Mouse (Mus musculus): Measurements from ENCODE around the gene Vmp1. TPM values are rescaled to one million over a fixed set of nuclear protein-coding genes. Genes with fewer than 3 reads are reported as not detected.

The Vmp1 gene
- polyA plus RNA-seq, 1 experiment from 2014 or later = 86.8 TPM

DNA sequence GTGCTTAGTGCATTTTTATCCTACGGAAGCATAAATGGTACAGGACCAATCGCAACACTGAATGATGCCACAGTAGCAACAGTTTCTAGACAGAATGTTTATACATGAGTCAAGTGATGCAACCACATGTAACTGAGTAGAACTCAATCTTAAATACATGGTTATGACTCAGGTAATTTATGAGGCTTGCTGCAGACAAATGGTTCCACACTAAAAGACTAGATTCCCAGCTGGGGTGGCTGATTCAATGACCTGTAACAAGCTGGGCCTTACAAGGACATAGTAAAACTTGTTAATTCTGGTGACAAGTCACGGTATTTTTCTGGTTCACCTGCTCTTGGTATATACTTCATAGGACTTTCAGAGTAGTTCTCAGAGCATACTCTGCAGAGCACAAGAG, 7.8 kb upstream of the Vmp1 start:
- Histone ChIP-seq H3K4me1 (no peaks in the 10 kb centered on the region; the same call in 1 of the 2 replicates), H3K4me2 (no peak overlapping the region), H3K36me3 (replicated peaks) (peaks cover 73% of the 10 kb centered on the region), H3K9ac (no peak overlapping the region), H3K9me3 (no peaks in the 10 kb centered on the region), H3K4me3 (replicated peaks) (no peak overlapping the region), H3K27me3 (no peaks in the 10 kb centered on the region), H3K27ac (no peak overlapping the region)
- 95% methylated on average over 3 of the region's 3 CpGs for WGBS
- ATAC-seq (ENCODE audit: low FRiP score) = no peak

DNA sequence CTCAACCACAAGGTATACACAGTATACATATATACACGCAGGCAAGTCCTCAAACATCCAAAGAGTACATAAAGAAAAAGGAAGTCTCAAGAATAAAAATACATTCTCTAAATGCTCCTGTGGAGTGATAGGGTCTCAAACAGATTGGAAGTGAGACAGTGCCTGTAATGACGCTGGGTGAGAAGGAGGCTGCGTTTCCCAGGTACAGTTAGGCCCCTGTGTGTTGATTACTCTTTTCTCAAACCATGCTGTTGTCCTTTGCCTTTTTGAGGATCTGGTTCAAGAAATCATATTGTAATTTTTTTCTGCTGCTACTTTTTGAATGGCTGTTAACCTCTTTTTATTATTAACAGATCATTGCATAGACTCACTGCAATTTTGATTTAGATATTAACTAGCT, 6.7 kb upstream of the Vmp1 start:
- H3K4me1 ChIP-seq = peaks cover 7% of the 10 kb centered on the region
- H3K9me3 ChIP-seq = no peaks in the 10 kb centered on the region
- peaks cover 68% of the 10 kb centered on the region for H3K36me3 ChIP-seq (replicated peaks)
- no peak overlapping the region for H3K27ac ChIP-seq
- 90% methylated on average over 3 of the region's 3 CpGs for WGBS
- ATAC-seq (ENCODE audit: low FRiP score) = no peak
- no peak overlapping the region for H3K9ac ChIP-seq
- no peak overlapping the region for H3K4me3 ChIP-seq (replicated peaks)
- H3K4me2 ChIP-seq = no peak overlapping the region
- no peaks in the 10 kb centered on the region for H3K27me3 ChIP-seq

- Histone ChIP-seq H3K4me2 (peak overlapping the region; percentile 82), H3K36me3 (replicated peaks) (peaks cover 26% of the 10 kb centered on the region), H3K4me1 (peaks cover 29% of the 10 kb centered on the region), H3K9ac (peak overlapping the region; percentile 90; the same call in 1 of the 2 replicates), H3K9me3 (no peaks in the 10 kb centered on the region), H3K27me3 (no peaks in the 10 kb centered on the region), H3K4me3 (replicated peaks) (peak overlapping the region; percentile 83), H3K27ac (no peak overlapping the region)
- WGBS = 87% methylated on average over 1 of the region's 1 CpGs
- ATAC-seq (ENCODE audit: low FRiP score) = no peak
These were observed 1.7 kb upstream of the Vmp1 start for GRCm38 (mm10) chr11:86685366-86685765.

DNA sequence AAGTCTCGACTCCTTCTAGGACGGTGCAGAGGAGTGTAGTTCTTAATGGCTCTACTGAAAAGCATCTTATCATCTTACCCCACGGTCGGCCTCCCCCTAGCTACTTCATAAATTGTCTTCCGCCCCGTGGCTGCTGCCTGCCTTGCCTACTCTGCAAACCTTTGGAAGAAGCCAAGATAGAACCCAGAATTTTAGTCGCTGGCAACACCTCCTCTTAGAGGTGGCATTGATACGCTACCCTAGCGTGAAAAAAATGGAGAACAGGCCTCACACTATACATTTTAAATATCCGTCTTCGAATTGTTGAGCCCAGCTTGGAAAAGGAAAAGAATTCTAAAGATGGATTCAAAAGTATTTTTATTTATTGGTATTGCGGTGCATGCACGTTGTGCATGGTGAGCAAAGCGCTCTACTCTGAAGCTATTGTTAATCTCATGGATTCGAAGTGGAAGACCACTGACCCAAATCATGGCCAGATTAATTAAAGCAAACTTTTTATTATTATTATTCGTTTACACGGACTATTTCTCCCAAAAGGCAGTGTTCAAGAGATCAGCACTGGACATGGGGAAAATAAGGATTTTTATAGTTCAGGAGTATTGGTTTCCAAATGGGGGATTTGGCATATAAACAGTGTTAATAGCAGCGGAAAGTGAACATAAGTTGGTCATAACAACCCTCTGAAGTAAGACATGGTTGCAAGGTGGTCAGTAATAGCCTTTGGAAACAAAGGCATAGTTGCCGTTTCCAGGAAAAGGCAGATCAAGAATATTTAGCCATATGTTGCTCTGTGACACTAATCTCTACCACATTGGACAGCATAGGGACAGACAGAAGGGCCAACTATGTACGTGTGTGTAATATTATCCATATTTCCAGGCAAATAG, 733 bp upstream of the Vmp1 start:
- H3K36me3 ChIP-seq (replicated peaks) = peaks cover 16% of the 10 kb centered on the region
- H3K9me3 ChIP-seq = no peaks in the 10 kb centered on the region
- peaks cover 29% of the 10 kb centered on the region for H3K4me1 ChIP-seq
- WGBS = 9% methylated on average over 20 of the region's 20 CpGs
- peak overlapping the region; percentile 90 for H3K9ac ChIP-seq
- peak overlapping the region; percentile 82 for H3K4me2 ChIP-seq
- no peak for ATAC-seq (ENCODE audit: low FRiP score)
- no peaks in the 10 kb centered on the region for H3K27me3 ChIP-seq
- peak overlapping the region; percentile 92 for H3K27ac ChIP-seq
- peak overlapping the region; percentile 83 for H3K4me3 ChIP-seq (replicated peaks)

GRCm38 (mm10) chr11:86682861-86683260, 775 bp downstream of the Vmp1 start:
- no peaks in the 10 kb centered on the region for H3K9me3 ChIP-seq
- H3K4me2 ChIP-seq = peak overlapping the region; percentile 82
- H3K27ac ChIP-seq = no peak overlapping the region
- H3K4me3 ChIP-seq (replicated peaks) = peak overlapping the region; percentile 83
- no peak for ATAC-seq (ENCODE audit: low FRiP score)
- H3K4me1 ChIP-seq = peaks cover 29% of the 10 kb centered on the region
- H3K27me3 ChIP-seq = no peaks in the 10 kb centered on the region
- peaks cover 10% of the 10 kb centered on the region for H3K36me3 ChIP-seq (replicated peaks)
- H3K9ac ChIP-seq = peak overlapping the region; percentile 90; the same call in 1 of the 2 replicates
- WGBS = 41% methylated on average over 7 of the region's 7 CpGs

- no peak overlapping the region for H3K4me3 ChIP-seq (replicated peaks)
- no peak for ATAC-seq (ENCODE audit: low FRiP score)
- 89% methylated on average over 3 of the region's 3 CpGs for WGBS
These were observed 2.2 kb downstream of the Vmp1 start for GRCm38 (mm10) chr11:86681423-86681822.

GRCm38 (mm10) chr11:86680729-86681128, 2.9 kb downstream of the Vmp1 start:
- no peak for ATAC-seq (ENCODE audit: low FRiP score)
- Histone ChIP-seq H3K36me3 (replicated peaks) (peaks cover 3% of the 10 kb centered on the region; the same call in 1 of the 2 replicates), H3K4me1 (peaks cover 26% of the 10 kb centered on the region), H3K27me3 (no peaks in the 10 kb centered on the region), H3K9me3 (no peaks in the 10 kb centered on the region), H3K4me2 (no peak overlapping the region), H3K9ac (no peak overlapping the region), H3K4me3 (replicated peaks) (no peak overlapping the region), H3K27ac (no peak overlapping the region)
- 96% methylated on average over 3 of the region's 3 CpGs for WGBS

More at GRCm38 (mm10) chr11:86681423-86681822, 2.2 kb downstream of the Vmp1 start:
- Histone ChIP-seq H3K27ac (no peak overlapping the region), H3K9ac (no peak overlapping the region), H3K9me3 (no peaks in the 10 kb centered on the region), H3K27me3 (no peaks in the 10 kb centered on the region), H3K36me3 (replicated peaks) (peaks cover 3% of the 10 kb centered on the region; the same call in 1 of the 2 replicates), H3K4me1 (peaks cover 29% of the 10 kb centered on the region), H3K4me2 (no peak overlapping the region)

DNA sequence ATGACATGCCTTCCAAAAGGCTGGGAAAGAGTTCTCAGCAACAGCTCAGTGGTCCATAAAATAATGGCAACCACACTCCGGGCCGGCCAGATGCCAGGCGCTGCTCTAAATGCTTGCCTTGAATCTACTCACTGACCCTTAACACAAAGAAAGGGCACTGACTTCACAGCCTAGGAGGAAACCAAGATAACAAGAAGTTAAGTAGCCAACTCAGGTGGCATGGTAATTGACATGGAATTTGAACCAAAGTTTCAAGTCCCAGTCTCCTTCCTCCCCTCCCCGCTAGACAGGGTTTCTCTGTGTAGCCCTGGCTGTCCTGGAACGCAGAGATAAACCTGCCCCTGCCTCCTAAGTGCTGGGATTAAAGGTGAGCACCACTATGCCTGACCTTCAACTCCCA, 4.7 kb downstream of the Vmp1 start:
- H3K27ac ChIP-seq = no peak overlapping the region
- 76% methylated on average over 5 of the region's 5 CpGs for WGBS

GRCm38 (mm10) chr11:86675520-86675919, 8.1 kb downstream of the Vmp1 start:
- no peak overlapping the region for H3K9ac ChIP-seq
- peaks cover 5% of the 10 kb centered on the region; the same call in 1 of the 2 replicates for H3K4me1 ChIP-seq
- no peak overlapping the region for H3K4me3 ChIP-seq (replicated peaks)
- 89% methylated on average over 4 of the region's 4 CpGs for WGBS
- no peak overlapping the region for H3K4me2 ChIP-seq
- 0 out of 2 replicates have a peak, but pooled peaks cover 3% of the 10 kb centered on the region for H3K36me3 ChIP-seq (replicated peaks)
- ATAC-seq (ENCODE audit: low FRiP score) = no peak
- H3K27ac ChIP-seq = no peak overlapping the region
- no peaks in the 10 kb centered on the region for H3K9me3 ChIP-seq
- no peaks in the 10 kb centered on the region for H3K27me3 ChIP-seq

More for the DNA sequence above, 4.7 kb downstream of the Vmp1 start:
- no peak for ATAC-seq (ENCODE audit: low FRiP score)
- peaks cover 11% of the 10 kb centered on the region for H3K4me1 ChIP-seq
- no peak overlapping the region for H3K9ac ChIP-seq
- H3K36me3 ChIP-seq (replicated peaks) = 0 out of 2 replicates have a peak, but pooled peaks cover 3% of the 10 kb centered on the region
- no peaks in the 10 kb centered on the region for H3K9me3 ChIP-seq
- no peak overlapping the region for H3K4me2 ChIP-seq
- no peaks in the 10 kb centered on the region for H3K27me3 ChIP-seq
- no peak overlapping the region for H3K4me3 ChIP-seq (replicated peaks)

- no peaks in the 10 kb centered on the region for H3K27me3 ChIP-seq
- ATAC-seq (ENCODE audit: low FRiP score) = no peak
- H3K9me3 ChIP-seq = no peaks in the 10 kb centered on the region
- peaks cover 5% of the 10 kb centered on the region; the same call in 1 of the 2 replicates for H3K4me1 ChIP-seq
- 0 out of 2 replicates have a peak, but pooled peaks cover 3% of the 10 kb centered on the region for H3K36me3 ChIP-seq (replicated peaks)
- no peak overlapping the region for H3K27ac ChIP-seq
- H3K9ac ChIP-seq = no peak overlapping the region
- H3K4me2 ChIP-seq = no peak overlapping the region
- H3K4me3 ChIP-seq (replicated peaks) = no peak overlapping the region
- WGBS = 81% methylated on average over 3 of the region's 3 CpGs
These were observed 10.9 kb downstream of the Vmp1 start for GRCm38 (mm10) chr11:86672772-86673171.

GRCm38 (mm10) chr11:86671041-86671675, 12.5 kb downstream of the Vmp1 start:
- no peak for ATAC-seq (ENCODE audit: low FRiP score)
- Histone ChIP-seq H3K9me3 (no peaks in the 10 kb centered on the region), H3K27me3 (no peaks in the 10 kb centered on the region), H3K9ac (no peak overlapping the region), H3K27ac (no peak overlapping the region), H3K36me3 (replicated peaks) (no peaks in the 10 kb centered on the region), H3K4me3 (replicated peaks) (no peak overlapping the region), H3K4me1 (peaks cover 5% of the 10 kb centered on the region; the same call in 1 of the 2 replicates), H3K4me2 (no peak overlapping the region)
- WGBS = 66% methylated on average over 3 of the region's 3 CpGs

DNA sequence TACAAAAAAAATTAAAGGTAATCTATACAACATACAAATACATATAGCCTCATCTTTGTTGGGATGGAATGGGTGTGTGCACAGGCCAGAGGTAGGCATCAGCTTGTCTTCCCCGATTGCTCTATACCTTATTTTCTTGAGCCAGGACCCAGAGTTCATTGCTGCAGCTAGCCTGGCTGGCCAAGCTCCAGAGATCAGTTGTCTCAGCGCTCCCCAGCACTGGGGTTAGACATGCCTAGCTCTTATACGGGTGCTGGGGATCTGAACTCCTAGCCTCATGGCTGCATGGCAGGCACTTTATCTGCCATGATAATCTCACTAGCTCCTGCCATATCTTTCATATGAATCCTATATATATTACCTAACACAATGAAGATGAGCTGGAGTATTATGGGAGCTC, 15.5 kb downstream of the Vmp1 start:
- H3K27me3 ChIP-seq = no peaks in the 10 kb centered on the region
- peaks cover 5% of the 10 kb centered on the region; the same call in 1 of the 2 replicates for H3K4me1 ChIP-seq
- H3K9ac ChIP-seq = no peak overlapping the region
- peaks cover 16% of the 10 kb centered on the region for H3K36me3 ChIP-seq (replicated peaks)
- no peak overlapping the region for H3K4me3 ChIP-seq (replicated peaks)
- WGBS = 91% methylated on average over 3 of the region's 3 CpGs
- H3K9me3 ChIP-seq = no peaks in the 10 kb centered on the region
- no peak overlapping the region for H3K4me2 ChIP-seq
- no peak for ATAC-seq (ENCODE audit: low FRiP score)
- H3K27ac ChIP-seq = no peak overlapping the region
